Mouse (Mus musculus): ENCODE measurements around the gene Hsd17b7.

DNA sequence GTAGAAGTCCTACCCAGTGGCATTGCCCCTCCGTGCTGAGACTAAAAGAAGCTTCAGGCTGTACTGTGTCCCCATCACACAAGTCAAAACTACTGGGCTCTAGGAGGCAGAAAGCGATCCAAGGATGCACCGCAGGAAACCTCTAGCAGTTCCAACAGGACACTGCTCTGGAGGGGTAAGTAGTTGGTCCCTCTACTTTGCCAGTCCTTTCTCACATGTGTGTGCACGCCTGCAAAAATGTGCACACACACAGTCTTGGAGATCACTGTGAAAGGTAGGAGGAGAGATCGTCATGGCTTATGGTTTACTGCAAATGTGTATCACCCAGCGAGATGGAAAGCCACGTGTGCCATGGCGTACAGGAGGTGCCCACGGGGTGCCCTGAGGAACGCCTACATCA lies 16.4 kb downstream of the Hsd17b7 start:
- no peak for TF ChIP-seq MAFK (IDR thresholded peaks at IDR 0.05; ENCODE audit: insufficient read depth, low read depth, low read length)
- TF ChIP-seq CHD2 (IDR thresholded peaks at IDR 0.05; ENCODE audit: low read depth, low read length) = no peak

Data from ES-E14 (cell line).